Mouse (Mus musculus) kidney, embryonic 15.5 days (tissue): Measurements from ENCODE around the gene Miga2. TPM values are rescaled to one million over a fixed set of nuclear protein-coding genes. Genes with fewer than 3 reads are reported as not detected.
"Not testable (repeated sequence)": the region's sequence is repeated elsewhere in the genome, so short reads cannot be mapped to it uniquely, and the experiment has no call there.

Source experiments
- ATAC-seq: fragments of 200-750 bp; cut with Nextera tagmentation; replicated peaks from 2 replicates; pipeline ENCODE4 v1.8.0; 2017; ENCODE audit warnings: moderate TSS enrichment; ENCODE audit not compliant: low FRiP score
- H3K27ac ChIP-seq: fragments of 300-500 bp; sonication (generic); 2 replicates; pipeline ENCODE4 v1.5.1; 2015; ENCODE audit warnings: mild to moderate bottlenecking, inconsistent platforms
- H3K27me3 ChIP-seq: fragments of 300-500 bp; sonication (generic); 2 replicates; pipeline ENCODE4 v1.6.1; 2015; ENCODE audit warnings: inconsistent platforms
- H3K36me3 ChIP-seq: fragments of 300-500 bp; sonication (generic); 2 replicates; pipeline ENCODE4 v1.6.1; 2015; ENCODE audit warnings: inconsistent platforms
- H3K4me1 ChIP-seq: fragments of 300-500 bp; sonication (generic); 2 replicates; pipeline ENCODE4 v1.6.1; 2015; ENCODE audit warnings: inconsistent platforms
- H3K4me2 ChIP-seq: fragments of 300-500 bp; sonication (generic); 2 replicates; pipeline ENCODE4 v1.6.1; 2015; ENCODE audit warnings: moderate library complexity, mild to moderate bottlenecking, inconsistent platforms
- H3K4me3 ChIP-seq: fragments of 300-500 bp; sonication (generic); replicated peaks from 2 replicates; pipeline ENCODE4 v1.5.1; 2015; ENCODE audit warnings: mild to moderate bottlenecking, inconsistent platforms
- H3K9ac ChIP-seq: fragments of 300-500 bp; sonication (generic); 2 replicates; pipeline ENCODE4 v1.6.1; 2015; ENCODE audit warnings: mild to moderate bottlenecking, inconsistent platforms
- H3K9me3 ChIP-seq: fragments of 300-500 bp; sonication (generic); replicated peaks from 2 replicates; pipeline ENCODE4 v1.6.1; 2016; ENCODE audit warnings: inconsistent platforms
- WGBS: fragments of 180-500 bp; shearing (Covaris S2); methylation state at CpG from one replicate; pipeline ENCODE4 v1.1.7; 2015; ENCODE audit warnings: mixed read lengths; 5-methylcytosine and 5-hydroxymethylcytosine counted together
- microRNA-seq: library from miRNA; unstranded; fragments of <30 nt; microRNA quantifications from one replicate; pipeline ENCODE4, GENCODE M21; 2016
- polyA plus RNA-seq: library from polyadenylated mRNA; unstranded; fragments of >200 nt; fragmentation: Nextera tagmentation; extraction: Ambion mirVana; gene quantifications from 2 replicates; pipeline ENCODE4 v1.2.1, GENCODE M21; 2015

Gene Miga2
- polyA plus RNA-seq, 1 experiment from 2014 or later = 28.8 TPM

DNA sequence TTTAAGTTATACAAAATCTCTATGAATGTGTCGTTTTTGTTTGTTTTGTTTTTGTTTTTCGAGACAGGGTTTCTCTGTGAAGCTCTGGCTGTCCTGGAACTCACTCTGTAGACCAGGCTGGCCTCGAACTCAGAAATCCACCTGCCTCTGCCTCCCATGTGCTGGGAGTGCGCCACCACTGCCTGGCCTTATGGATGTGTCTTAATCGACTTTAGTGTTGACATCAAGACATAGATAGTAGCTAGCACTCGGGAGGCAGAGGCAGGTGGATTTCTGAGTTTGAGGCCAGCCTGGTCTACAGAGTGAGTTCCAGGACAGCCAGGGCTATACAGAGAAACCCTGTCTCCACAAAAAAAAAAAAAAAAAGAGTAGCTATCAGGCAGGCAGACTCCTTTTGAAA, 53.1 kb downstream of the Miga2 start:
- not testable (repeated sequence) for H3K9ac ChIP-seq, H3K9me3 ChIP-seq, H3K36me3 ChIP-seq, H3K27me3 ChIP-seq, ATAC-seq
- Histone ChIP-seq H3K4me2 (peak overlapping the region; percentile 90), H3K4me1 (peaks cover 58% of the 10 kb centered on the region), H3K4me3 (peak overlapping the region; percentile 71), H3K27ac (peak overlapping the region; percentile 99)
- 71% methylated on average over 6 of the region's 6 CpGs for WGBS

DNA sequence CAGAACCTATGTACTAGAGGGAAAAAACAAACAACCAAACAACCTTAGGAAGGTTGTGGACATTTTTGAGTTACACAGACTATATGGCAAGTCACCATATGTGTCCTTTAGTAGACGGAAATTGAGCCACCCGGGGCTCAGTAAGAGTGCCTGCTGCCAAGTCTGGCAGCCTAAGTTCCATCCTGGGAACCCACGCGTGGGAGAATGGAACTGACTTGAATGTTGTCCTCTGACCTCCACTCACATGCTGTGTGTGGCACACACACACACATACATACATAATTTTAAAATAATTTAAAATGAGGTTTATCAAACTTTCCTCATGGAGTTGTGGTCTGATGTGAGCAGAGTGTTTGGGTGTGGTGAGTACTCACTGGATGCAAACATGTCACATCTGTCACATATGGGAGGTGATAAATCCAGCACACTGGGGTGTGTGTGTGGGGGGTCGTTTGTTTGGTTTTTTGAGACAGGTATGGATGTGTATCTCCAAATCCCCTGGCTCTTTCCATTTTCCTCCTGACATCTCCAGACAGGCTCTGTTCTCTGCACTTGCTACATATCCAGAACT, 53.6 kb downstream of the Miga2 start:
- 57% methylated on average over 5 of the region's 5 CpGs for WGBS
- H3K4me2 ChIP-seq = peak overlapping the region; percentile 90
- no peaks in the 10 kb centered on the region for H3K27me3 ChIP-seq
- peak overlapping the region; percentile 6; the same call in 1 of the 2 replicates for H3K4me3 ChIP-seq
- peaks cover 8% of the 10 kb centered on the region for H3K36me3 ChIP-seq
- no peak for ATAC-seq
- peaks cover 58% of the 10 kb centered on the region for H3K4me1 ChIP-seq
- no peaks in the 10 kb centered on the region for H3K9me3 ChIP-seq
- H3K27ac ChIP-seq = peak overlapping the region; percentile 82; the same call in 1 of the 2 replicates
- no peak overlapping the region for H3K9ac ChIP-seq

DNA sequence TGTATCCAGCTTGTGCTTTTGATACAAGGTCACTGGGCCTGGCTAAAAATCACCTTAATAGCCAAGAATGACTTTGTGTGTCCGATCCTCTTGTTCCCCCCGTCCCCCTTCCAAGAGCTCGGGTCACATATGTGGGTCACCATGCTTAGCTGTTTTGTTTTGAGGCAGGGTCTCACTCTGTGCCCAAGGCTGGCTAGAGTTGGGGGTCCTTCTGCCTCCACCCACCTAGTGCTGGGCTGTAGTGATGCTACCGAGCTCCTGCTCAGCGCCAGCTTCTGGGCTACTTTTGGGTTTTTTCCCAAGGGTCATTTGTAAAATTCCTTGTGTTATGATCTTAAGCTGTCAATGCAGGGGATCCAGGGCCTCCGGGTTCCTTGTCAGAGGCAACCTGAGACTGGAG, 54.2 kb downstream of the Miga2 start:
- Histone ChIP-seq H3K4me3 (peak overlapping the region; percentile 6; the same call in 1 of the 2 replicates), H3K27ac (peak overlapping the region; percentile 82), H3K9ac (0 out of 2 replicates have a peak overlapping the region, but pooled peaks have one; percentile 33)

DNA sequence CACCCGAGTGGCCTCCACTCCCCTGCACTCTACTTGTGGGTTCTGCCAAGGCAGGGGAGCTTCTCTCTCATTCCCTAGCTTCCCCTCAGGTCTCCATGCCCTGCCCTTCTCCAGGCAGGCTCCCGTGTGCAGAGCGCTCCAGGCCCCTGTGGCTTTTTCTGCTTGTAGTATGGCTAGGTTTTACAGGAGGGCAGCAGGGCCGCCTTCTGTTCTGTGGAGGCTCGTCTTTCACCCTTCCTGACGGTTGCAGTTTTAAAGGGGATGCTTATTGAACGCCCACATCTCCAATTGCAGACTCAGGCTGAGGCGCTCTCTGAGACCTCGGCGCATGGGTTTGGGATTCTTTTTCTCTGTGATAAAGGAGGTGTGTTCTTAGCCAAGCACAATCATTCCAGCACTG, 55.1 kb downstream of the Miga2 start:
- WGBS = 19% methylated on average over 10 of the region's 10 CpGs
- H3K4me1 ChIP-seq = peaks cover 52% of the 10 kb centered on the region
- peak overlapping the region; percentile 82 for H3K27ac ChIP-seq
- ATAC-seq = no peak
- H3K9ac ChIP-seq = peak overlapping the region; percentile 33; the same call in 1 of the 2 replicates
- H3K4me2 ChIP-seq = peak overlapping the region; percentile 90
- peak overlapping the region; percentile 12; the same call in 1 of the 2 replicates for H3K4me3 ChIP-seq
- H3K36me3 ChIP-seq = peaks cover 8% of the 10 kb centered on the region
- no peaks in the 10 kb centered on the region for H3K9me3 ChIP-seq
- no peaks in the 10 kb centered on the region for H3K27me3 ChIP-seq

More for the DNA sequence above, 54.2 kb downstream of the Miga2 start:
- Histone ChIP-seq H3K9me3 (no peaks in the 10 kb centered on the region), H3K36me3 (peaks cover 8% of the 10 kb centered on the region), H3K4me2 (peak overlapping the region; percentile 90), H3K27me3 (no peaks in the 10 kb centered on the region), H3K4me1 (peaks cover 58% of the 10 kb centered on the region)
- 53% methylated on average over 6 of the region's 6 CpGs for WGBS
- ATAC-seq = no peak

DNA sequence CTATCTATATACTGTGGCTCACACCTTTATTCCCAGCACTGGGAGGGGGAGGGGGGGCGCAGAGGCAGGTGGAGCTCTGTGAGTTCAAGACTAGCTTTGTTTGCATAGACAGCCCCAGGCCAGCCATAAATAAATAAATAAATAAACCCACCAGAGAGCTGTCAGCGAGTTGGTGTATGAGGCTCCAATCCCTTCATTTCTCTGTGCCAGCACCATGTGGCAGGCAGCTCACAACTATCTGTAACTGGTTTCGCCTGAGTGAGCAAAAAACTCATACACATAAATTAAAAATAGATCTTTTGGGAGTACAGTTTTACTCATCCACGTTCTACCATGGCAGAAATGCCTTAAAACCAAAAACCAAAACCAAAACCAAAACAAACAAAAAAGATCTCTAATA, 57.4 kb downstream of the Miga2 start:
- H3K27ac ChIP-seq = no peak overlapping the region
- peaks cover 41% of the 10 kb centered on the region for H3K4me1 ChIP-seq
- WGBS = 70% methylated on average over 4 of the region's 4 CpGs
- no peak overlapping the region for H3K4me3 ChIP-seq
- no peak overlapping the region for H3K4me2 ChIP-seq
- no peak overlapping the region for H3K9ac ChIP-seq
- ATAC-seq = no peak
- no peaks in the 10 kb centered on the region for H3K9me3 ChIP-seq
- peaks cover 13% of the 10 kb centered on the region for H3K36me3 ChIP-seq
- no peaks in the 10 kb centered on the region for H3K27me3 ChIP-seq

DNA sequence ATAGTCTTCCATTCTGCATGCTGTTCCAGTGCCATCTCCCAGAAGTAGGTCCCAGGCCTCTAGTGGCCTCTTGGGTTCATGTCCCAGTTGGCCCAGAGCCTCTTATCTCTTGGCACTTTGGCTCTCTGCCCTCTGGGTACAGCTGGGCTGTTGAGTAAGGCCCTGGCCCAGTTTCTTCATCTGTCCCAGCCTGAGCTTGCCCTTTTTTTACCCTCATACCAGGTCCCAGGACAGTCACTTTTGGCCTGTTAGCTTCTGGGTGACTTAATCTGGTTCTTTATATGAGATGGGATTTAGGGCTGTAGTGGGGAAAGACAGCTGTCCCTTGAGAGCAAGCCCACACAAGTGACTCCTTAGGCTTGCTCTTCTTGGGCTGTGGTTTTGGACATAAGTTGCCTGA, 65.1 kb downstream of the Miga2 start:
- Histone ChIP-seq H3K27me3 (no peaks in the 10 kb centered on the region), H3K9me3 (no peaks in the 10 kb centered on the region), H3K4me2 (no peak overlapping the region), H3K4me1 (peaks cover 6% of the 10 kb centered on the region; the same call in 1 of the 2 replicates), H3K36me3 (peaks cover 81% of the 10 kb centered on the region), H3K9ac (no peak overlapping the region), H3K27ac (no peak overlapping the region), H3K4me3 (no peak overlapping the region)
- ATAC-seq = no peak

Small RNA genes within 50 kb of the gene (microRNA-seq; reads per million reads assigned to microRNA genes)
- not detected for gene Gm47292

Other genes with a start within 250 kb of the Miga2 start
- 7.2 and 8.6 TPM in 2 replicates for gene Zer1, start 239.6 kb upstream of the Miga2 start, polyA plus RNA-seq
- 8.2 and 8.9 TPM in 2 replicates for gene Tbc1d13, start 230.5 kb upstream of the Miga2 start, polyA plus RNA-seq
- 19.8 and 20.8 TPM in 2 replicates for gene Endog, start 192.7 kb upstream of the Miga2 start, polyA plus RNA-seq
- gene Spout1, start 185.8 kb upstream of the Miga2 start, polyA plus RNA-seq = 76.3 and 83.0 TPM in 2 replicates
- gene Kyat1, start 158.4 kb upstream of the Miga2 start, polyA plus RNA-seq = 9.8 and 10.8 TPM in 2 replicates
- gene Lrrc8a, start 126.5 kb upstream of the Miga2 start, polyA plus RNA-seq = 40.1 and 41.7 TPM in 2 replicates
- 0.26 and 0.33 TPM in 2 replicates for gene Gm28035, start 123.7 kb upstream of the Miga2 start, polyA plus RNA-seq
- 11.5 and 13.3 TPM in 2 replicates for gene Phyhd1, start 98.0 kb upstream of the Miga2 start, polyA plus RNA-seq
- not detected in 2 replicates for gene Gm28038, start 83.2 kb upstream of the Miga2 start, polyA plus RNA-seq
- gene Dolk, start 77.9 kb upstream of the Miga2 start, polyA plus RNA-seq = 32.9 and 34.0 TPM in 2 replicates
- 35.5 and 42.1 TPM in 2 replicates for gene Nup188, start 77.8 kb upstream of the Miga2 start, polyA plus RNA-seq
- 74.2 and 87.7 TPM in 2 replicates for gene Sh3glb2, start 4.9 kb upstream of the Miga2 start, polyA plus RNA-seq
- 36.9 and 37.7 TPM in 2 replicates for gene Dolpp1, start 28.0 kb downstream of the Miga2 start, polyA plus RNA-seq
- 27.2 and 30.9 TPM in 2 replicates for gene Crat, start 51.6 kb downstream of the Miga2 start, polyA plus RNA-seq
- gene Ptpa, start 51.8 kb downstream of the Miga2 start, polyA plus RNA-seq = 162 and 175 TPM in 2 replicates
- 3.3 and 3.5 TPM in 2 replicates for gene Ier5l, start 110.0 kb downstream of the Miga2 start, polyA plus RNA-seq
- gene Cstad, start 230.8 kb downstream of the Miga2 start, polyA plus RNA-seq = 1.2 and 1.8 TPM in 2 replicates